Mouse (Mus musculus): ENCODE data around the gene Gpc3.

Gpc3 gene

GRCm38 (mm10) chrX:52557489-52557888 is 56.3 kb downstream of the Gpc3 start:
- no peak for DNase-seq (ENCODE audit: low spot score)

GRCm38 (mm10) chrX:52551296-52551695 is 62.5 kb downstream of the Gpc3 start:
- DNase-seq (ENCODE audit: low spot score), result no peak

- DNase-seq (ENCODE audit: low spot score), result no peak
Measured at GRCm38 (mm10) chrX:52544623-52545022, 69.1 kb downstream of the Gpc3 start.

GRCm38 (mm10) chrX:52537282-52537681 is 76.5 kb downstream of the Gpc3 start:
- no peak for DNase-seq (ENCODE audit: low spot score)

- peak; percentile 61 for DNase-seq (ENCODE audit: low spot score)
Measured at GRCm38 (mm10) chrX:52533766-52534165, 80.0 kb downstream of the Gpc3 start.

GRCm38 (mm10) chrX:52533098-52533497 is 80.7 kb downstream of the Gpc3 start:
- DNase-seq (ENCODE audit: low spot score), result no peak

GRCm38 (mm10) chrX:52532124-52532523 is 81.6 kb downstream of the Gpc3 start:
- DNase-seq (ENCODE audit: low spot score), result no peak

- no peak for DNase-seq (ENCODE audit: low spot score)
Measured at GRCm38 (mm10) chrX:52526086-52526485, 87.7 kb downstream of the Gpc3 start.

GRCm38 (mm10) chrX:52525132-52525531 is 88.6 kb downstream of the Gpc3 start:
- DNase-seq (ENCODE audit: low spot score), result no peak

GRCm38 (mm10) chrX:52514553-52514952 is 99.2 kb downstream of the Gpc3 start:
- DNase-seq (ENCODE audit: low spot score), result no peak

- DNase-seq (ENCODE audit: low spot score), result no peak
Measured at GRCm38 (mm10) chrX:52511151-52511550, 102.6 kb downstream of the Gpc3 start.

- no peak for DNase-seq (ENCODE audit: low spot score)
Measured at GRCm38 (mm10) chrX:52503857-52504256, 109.9 kb downstream of the Gpc3 start.

- no peak for DNase-seq (ENCODE audit: low spot score)
Measured at GRCm38 (mm10) chrX:52489461-52489860, 124.3 kb downstream of the Gpc3 start.

- DNase-seq (ENCODE audit: low spot score), result no peak
Measured at GRCm38 (mm10) chrX:52455074-52455588, 158.6 kb downstream of the Gpc3 start.

- DNase-seq (ENCODE audit: low spot score), result peak; percentile 50
Measured at GRCm38 (mm10) chrX:52453445-52454182, 160.1 kb downstream of the Gpc3 start.

GRCm38 (mm10) chrX:52449177-52449576 is 164.6 kb downstream of the Gpc3 start:
- no peak for DNase-seq (ENCODE audit: low spot score)

GRCm38 (mm10) chrX:52448496-52448895 is 165.3 kb downstream of the Gpc3 start:
- DNase-seq (ENCODE audit: low spot score), result no peak

- DNase-seq (ENCODE audit: low spot score), result no peak
Measured at GRCm38 (mm10) chrX:52446530-52446929, 167.2 kb downstream of the Gpc3 start.

GRCm38 (mm10) chrX:52444977-52445376 is 168.8 kb downstream of the Gpc3 start:
- DNase-seq (ENCODE audit: low spot score), result no peak

GRCm38 (mm10) chrX:52441798-52442197 is 172.0 kb downstream of the Gpc3 start:
- no peak for DNase-seq (ENCODE audit: low spot score)

GRCm38 (mm10) chrX:52439421-52439820 is 174.3 kb downstream of the Gpc3 start:
- no peak for DNase-seq (ENCODE audit: low spot score)

- DNase-seq (ENCODE audit: low spot score), result no peak
Measured at GRCm38 (mm10) chrX:52425605-52426004, 188.1 kb downstream of the Gpc3 start.

GRCm38 (mm10) chrX:52419850-52420249 is 193.9 kb downstream of the Gpc3 start:
- no peak for DNase-seq (ENCODE audit: low spot score)

GRCm38 (mm10) chrX:52412936-52413335 is 200.8 kb downstream of the Gpc3 start:
- no peak for DNase-seq (ENCODE audit: low spot score)

All from yolk sac, embryonic 10.5 days (tissue).